Mouse (Mus musculus) fat pad, adult 2 months (tissue): ENCODE results near the gene Epm2aip1.

Experiments used
- DNase-seq: peaks from one replicate; pipeline ENCODE4 v3.0.0-alpha.2; 2011; ENCODE audit warnings: low read depth, low spot score; ENCODE audit errors: extremely low read depth

The Epm2aip1 gene

DNA sequence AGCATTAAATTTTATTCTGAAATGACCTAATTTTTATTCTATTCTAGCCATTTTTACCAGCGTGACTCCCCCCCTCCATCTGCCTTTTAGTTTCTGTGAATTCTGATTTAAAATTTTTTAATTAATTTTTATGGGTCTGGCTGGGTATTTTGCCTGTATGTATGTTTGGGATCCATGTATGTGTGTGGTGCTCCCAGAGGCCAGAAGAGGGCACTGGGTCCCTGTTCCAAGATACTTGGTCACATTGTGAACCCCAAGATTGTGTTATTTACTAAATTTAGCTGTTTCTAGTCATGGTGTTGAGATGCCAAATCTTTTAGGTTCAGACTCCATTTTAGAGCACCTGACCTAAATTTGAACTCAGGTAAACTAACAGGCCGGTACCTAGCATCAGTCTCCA, 14.7 kb downstream of the Epm2aip1 start:
- no peak for DNase-seq

DNA sequence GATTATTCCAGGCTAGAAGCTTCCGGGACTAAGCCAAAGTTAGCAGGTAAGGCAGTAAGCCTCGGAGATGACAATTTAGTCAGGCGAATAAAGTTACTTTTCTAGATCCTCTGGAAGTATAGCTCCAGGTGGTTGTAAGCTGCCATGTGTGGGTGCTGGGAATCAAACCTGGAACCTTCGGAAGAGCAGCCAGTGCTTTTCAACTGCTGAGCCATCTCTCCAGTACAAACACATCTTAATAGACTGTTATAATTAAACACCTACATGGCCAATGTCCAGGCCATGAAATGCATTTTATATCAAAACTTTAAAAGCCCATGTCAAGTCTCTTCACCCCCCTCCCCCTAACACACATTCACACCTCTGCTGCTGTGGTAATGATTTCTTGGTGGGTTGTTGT, 16.2 kb downstream of the Epm2aip1 start:
- no peak for DNase-seq

DNA sequence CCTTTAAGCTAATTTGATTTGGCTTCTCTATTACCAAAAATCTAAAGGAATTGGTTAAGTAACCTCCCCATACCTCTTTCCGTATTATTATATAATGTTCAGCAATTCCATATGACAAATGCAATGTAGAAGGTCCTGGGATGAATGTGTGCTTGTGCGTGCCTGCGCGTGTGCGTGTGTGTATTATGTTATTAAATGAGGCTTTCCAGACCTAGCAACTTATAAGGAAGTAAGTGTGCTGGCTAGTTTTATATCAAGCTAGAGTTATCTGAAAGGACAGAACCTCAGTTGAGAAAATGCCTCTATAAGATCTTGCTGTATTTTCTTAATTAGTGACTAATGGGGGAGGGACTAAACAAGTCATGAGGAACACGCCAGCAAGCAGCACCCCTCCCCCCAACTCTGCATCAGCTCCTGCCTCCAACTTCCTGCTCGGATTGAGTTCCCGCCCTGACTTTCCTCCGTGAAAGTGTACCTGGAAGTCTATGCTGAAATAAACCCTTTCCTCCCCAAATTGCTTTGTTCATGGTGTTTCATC, 17.6 kb downstream of the Epm2aip1 start:
- no peak for DNase-seq

DNA sequence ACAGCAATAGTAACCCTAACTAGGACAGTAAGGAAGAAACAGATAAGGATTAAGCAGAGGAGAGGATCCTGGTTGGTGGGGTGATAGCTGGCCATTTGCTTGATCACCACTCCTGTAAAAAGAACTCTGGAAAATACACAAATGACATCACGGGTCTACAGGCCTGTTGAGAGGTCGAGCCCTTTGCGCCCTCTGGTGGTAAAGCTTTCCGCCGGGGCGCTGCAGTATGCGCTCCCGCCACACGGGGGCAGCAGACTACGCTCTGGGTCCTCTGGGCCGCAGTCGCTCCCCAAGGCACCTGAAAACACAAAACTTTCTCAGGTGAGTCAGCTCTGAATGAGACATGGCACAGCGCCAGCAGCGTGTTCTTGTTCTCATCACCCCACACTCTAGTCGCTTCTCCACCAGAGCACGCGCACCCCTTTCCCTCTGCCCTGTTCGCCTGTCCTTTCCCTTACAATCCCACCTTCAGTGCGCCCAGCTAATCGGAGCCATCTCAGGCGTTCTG, 18.2 kb downstream of the Epm2aip1 start:
- DNase-seq: no peak

DNA sequence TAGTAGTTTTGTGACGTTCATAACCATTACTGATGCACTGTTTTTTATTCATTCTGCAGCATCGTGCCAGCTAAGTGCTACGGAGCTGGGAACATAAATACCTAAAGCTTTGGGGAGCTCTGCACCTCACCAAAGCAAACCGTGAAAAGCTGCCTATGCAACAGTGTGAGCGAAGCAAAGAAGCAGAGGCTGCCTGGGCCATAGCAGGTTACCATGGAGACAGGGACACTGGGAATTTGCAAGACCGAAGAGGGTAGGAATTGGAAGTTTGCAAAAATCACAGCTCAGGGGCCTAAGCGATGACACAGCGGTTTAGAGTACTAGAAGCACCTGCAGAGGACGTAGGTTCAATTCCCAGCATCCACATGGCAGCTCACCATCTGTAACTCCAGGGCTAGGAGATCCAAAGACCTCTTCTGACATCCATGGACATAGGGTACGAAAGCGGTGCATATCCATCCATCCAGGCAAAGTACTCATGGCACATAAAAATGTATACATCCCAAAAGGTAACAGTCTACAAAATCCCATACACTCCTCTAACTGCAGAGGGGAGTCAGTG, 18.9 kb downstream of the Epm2aip1 start:
- no peak for DNase-seq

DNA sequence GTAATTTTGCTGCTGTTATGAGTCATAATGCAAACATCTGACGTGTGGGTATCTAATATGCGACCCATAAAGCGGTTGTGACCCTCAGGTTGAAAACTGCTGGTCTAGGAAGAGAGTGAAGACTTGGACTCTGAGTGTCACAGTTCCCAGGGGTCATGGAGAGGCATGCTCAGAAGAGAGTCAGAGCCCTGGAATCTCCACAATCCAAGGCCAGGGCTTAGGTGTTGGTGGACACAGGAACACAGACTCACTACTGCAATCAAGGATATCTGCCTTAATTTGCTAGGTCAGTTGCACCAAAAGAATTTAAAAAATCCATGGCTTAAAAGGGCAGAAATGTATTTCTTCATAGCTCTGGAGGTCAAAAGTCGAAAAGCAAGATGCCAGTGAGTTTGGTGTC, 21.5 kb downstream of the Epm2aip1 start:
- no peak for DNase-seq

DNA sequence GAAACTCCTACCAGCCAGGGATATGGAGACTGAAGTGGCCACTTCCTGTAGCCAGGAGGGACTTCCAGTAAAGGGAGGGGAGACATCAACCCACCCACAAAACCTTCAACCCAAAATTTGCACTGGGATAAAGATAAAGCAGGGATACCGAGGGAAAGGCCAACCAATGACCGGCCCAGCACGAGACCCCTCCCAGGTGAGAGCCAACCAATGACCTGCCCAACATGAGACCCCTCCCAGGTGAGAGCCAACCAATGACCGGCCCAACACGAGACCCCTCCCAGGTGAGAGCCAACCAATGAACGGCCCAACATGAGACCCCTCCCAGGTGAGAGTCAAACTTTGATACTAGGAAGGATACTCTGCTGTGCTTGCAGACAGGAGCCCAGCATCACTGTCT, 23.2 kb downstream of the Epm2aip1 start:
- no peak for DNase-seq

DNA sequence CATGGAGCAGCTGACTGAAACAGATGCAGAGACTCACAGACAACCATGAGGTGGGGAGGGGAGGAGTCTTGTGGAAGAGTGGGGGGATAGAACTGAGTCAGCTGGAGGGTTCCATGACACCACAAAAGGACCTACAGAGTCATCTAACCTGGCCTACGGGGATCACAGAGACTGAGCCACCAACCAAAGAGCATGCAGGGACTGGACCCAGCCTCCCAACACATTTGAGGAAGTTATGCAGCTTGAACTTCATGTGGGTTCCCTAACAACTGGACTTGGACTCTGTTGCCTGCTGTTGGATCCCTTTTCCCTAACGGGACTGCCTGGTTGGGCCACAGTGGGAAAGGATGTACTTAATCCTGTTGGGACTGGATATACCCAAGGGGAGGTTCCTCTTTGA, 23.6 kb downstream of the Epm2aip1 start:
- DNase-seq: no peak

DNA sequence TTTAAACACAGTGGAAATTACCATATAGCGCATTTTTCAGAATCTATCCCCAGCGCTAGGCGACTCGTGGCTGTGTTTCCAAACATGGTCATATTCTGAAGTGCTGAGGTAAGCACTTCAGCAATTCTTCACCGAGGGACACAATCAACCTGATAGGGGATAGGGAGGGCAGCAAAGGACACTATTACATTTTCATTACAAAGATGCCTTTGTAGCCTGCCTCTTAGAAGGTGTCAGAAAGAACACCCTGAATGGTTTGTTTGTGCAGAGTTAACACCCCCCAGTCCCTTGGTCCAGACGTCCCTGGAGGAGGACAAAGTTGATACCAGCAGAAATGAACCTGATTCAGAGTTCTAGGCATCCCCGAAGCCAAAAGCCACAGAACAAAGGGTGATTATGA, 24.7 kb downstream of the Epm2aip1 start:
- DNase-seq: no peak

DNA sequence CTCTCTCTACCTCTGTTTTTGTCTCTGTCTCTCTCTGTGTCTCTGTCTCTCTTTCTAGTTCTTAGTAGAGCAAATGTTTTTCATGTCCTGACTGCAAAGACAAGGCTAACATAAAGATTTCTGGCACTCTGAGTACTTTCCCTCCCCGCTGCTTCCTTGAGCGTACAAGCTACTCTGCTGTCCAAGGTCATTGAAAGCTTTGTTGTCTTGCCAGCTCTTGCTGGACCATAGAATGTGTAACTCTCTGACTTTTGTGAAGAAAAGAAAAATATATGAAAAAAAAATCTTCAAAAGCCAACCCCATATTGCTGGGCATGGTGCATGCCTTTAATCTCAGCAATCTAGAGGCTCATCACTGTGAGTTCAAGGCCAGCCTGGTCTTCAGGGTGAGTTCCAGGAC, 26.9 kb downstream of the Epm2aip1 start:
- no peak for DNase-seq

DNA sequence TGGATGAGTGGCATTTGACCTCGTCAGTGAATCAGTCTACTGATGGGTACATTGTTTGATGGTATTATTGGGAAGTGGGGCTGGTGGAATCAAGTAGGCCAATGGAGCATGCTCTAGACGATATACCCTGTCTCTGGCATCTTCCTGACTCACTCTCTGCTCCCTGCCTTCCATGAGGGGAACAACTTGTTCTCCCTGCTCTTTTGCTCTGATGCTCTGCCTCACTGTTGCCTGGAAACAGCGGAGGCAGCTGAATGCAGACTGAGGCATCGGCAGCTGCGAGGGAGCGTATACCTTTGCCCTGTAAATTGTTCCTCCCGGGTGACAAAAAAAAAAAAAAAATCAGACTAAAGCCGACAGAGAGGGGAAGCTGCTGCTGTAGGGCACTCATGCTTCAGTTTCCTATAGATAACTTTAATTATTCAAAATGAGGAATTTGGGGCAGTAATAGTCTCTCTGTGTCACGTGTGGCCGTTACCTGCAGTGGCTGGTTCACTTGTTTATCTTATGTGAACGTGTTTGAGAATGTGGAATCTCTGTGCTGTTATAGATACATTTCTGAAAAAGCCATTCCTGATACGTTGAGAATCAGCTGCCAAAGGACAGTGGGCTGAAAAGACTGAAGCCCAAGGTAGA, 30.6 kb downstream of the Epm2aip1 start:
- no peak for DNase-seq

DNA sequence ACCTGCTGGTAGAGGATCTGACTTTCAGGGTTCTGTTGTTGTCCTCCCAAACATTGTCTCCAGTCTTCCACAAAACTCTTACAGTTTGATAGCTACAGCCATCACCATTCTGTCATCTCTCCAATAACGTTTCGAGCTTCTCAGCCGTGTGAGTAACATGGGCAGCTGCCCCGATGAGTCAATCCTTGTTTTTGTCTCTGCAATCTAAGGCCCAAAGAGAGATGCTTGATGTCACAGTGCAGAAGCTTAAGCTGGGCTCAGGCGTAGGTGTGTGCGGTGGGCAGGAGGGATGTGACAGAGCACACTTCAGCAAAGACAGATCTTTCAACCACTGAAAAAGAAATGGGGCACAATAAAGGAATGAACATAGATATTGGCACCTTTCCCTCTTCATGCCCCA, 32.3 kb downstream of the Epm2aip1 start:
- no peak for DNase-seq

DNA sequence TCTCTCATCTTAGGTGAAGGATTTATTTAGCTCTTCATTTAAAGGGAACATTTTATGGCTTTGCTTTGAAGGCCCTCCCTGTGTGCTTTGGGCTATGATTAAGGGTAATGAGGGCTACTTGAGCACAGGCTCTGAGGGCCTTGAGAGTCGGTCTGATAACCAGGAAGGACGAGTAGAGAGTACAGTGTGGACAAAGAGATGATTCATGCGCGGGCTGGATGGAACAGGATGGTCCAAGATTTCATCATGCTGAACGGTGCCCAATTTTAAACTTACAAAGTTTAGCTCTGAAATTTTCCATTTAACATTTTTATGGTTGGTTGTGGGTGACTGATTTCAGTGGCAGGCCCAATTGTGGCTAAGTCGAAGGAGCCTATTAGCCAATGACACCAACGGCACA, 34.4 kb downstream of the Epm2aip1 start:
- DNase-seq: no peak

DNA sequence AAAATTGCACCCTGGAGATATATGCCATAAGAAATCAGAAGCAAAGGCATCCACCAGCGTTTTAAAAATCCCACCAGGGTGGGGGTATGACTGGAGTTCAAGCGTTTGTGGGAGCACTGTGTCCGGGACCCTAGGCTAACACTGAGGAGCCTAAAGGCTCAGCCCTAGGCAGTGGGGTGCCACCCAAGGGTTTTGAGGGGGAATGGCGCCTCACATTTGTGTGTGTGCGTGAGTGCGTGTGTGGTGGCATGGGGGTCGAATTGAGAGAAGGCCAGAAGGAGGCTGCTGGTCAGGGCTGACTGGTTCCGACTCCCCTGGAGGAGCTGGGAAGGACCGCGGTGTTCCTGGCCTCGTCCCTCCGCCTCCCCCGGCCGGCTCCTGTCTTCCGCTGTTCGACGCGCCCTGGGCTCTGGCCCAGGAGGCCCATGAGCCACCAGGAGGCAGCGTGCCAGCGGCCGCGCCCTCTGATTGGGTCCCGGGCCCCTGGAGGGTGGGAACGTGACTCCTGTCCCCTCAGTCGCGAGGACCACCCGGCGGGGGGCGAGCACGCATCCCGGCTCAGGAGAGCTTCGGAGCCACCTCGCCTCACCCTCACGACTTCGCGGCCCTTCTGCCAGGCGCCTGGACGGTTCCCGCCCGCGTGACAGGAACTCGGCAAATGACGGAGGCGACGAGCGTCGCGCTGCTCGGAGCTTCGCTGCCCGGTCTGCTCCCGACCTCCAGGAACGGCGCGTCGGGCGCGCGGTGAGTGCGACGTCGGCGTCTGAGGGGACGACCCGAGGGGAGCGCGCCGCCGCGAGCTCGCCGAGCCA, 39.5 kb downstream of the Epm2aip1 start, which contains the start of gene Trank1:
Trank1 (plus strand) TSS at position 709 of the 812 bp plus-strand sequence.
- no peak for DNase-seq

DNA sequence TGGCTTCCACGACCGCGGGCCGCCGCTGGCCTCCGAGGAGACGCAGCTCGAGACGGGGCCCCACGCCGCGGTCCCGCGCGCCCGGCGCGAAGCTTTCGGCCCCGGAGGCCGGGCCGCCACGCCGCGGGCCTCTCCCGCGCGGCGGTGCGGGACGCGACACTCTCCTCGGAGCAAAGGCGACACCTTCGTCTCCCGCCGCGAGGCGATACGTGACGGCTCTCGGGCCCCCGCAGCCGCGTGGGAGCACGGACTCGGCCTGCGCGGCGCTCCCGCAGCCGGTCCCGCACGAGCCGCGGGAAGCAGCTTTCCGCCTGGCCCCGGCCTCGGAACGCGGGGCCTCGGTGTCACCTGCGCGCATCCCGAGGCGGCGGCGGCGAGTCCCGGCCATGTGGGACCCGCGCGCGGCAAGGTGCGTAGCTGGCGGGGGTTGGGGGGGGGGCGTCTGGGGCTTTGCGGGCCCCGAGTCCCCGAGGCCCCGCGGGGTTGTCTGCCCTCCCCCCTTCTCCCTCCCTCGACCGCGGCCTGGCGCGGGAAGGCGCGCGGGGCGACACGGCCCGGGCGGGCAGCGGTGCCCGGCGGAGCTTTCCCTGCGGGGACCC, 40.2 kb downstream of the Epm2aip1 start:
- no peak for DNase-seq

DNA sequence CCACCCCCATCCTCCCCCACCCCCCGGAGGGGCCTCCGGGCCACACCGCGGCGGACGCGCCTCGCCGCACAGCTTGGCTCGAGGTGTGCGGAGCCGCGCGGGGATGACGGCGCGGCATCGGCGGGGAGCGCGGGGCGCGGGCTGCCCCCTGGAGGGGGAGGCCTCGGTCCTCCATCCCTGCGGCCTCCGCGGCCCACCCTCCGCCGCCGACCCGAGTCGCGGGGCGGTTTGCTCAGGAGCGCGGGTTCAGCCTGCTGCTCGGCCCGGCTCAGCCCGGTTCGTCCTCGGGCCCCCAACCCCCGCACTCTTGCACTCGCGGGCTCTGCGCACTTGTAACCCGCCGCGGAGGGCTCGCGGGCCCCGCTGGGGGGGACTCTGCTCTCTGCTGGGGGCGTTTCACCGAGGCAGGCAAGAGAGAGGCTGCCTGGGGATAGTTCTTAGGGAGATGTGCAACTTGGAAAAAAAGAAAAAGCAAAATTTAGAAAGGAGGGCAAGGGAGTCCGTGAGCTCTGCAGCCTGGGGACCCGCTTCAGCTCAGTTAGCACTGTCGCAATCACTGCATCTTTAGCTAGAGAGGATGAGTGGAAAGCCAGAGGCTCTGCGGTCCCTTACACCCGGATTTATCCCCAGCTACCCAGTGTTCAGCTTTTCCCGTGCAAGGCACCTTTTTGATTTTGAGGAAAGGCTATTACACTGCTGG, 40.9 kb downstream of the Epm2aip1 start:
- no peak for DNase-seq

DNA sequence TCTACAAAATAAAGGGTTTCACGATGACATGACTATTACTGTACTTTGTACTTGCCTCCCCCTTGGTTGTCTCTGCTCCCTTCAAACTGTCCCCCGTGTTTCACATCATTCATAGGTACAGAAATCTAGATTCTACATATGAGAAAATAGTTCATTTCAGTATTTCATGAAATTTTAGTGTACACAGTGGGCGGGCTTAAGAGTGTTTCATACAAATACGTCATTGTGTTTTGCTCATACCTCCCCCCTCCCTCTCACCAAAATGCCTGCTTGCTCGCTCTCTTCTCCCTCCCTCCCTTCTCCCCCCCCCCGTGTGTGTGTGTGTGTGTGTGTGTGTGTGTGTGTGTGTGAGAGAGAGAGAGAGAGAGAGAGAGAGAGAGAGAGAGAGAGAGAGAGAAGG, 41.6 kb downstream of the Epm2aip1 start:
- DNase-seq: no peak

DNA sequence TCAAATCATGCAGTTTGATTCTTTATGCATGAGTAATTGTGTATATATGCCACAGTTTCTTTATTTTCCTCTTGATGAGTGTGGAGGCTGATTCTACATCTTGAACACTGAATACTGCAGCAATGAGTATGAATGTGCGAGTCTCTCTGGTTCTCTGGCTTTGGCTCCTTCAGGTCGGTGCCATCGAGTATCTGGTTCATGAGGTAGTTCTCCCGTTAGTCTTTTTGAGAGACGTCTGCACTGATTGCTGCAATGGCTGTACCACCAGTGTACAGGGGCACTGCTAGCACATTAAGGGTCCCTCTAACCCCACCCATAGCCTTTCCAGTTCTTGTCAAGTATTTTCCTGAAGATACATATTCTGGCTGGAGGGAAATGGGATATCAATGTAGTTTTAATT, 42.1 kb downstream of the Epm2aip1 start:
- DNase-seq: no peak

DNA sequence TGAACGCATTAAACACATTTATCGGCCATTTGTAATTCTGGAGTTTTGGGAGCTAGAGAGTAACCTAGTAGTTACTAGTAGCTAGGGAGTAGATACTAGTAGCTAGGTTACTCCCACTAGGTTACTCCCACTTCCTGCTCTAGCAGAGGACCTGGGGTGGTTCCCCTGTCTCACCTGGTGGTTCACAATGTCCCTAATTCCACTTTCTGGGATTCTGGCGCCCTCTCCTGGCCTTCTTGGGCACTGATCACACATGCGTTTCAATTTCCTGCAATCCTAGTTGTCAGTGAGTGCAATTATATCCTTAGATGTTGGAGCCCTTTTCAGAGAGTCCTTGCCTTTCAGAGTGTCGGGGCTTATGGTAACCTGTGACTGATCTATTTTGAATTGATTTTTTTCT, 42.5 kb downstream of the Epm2aip1 start:
- DNase-seq: no peak

DNA sequence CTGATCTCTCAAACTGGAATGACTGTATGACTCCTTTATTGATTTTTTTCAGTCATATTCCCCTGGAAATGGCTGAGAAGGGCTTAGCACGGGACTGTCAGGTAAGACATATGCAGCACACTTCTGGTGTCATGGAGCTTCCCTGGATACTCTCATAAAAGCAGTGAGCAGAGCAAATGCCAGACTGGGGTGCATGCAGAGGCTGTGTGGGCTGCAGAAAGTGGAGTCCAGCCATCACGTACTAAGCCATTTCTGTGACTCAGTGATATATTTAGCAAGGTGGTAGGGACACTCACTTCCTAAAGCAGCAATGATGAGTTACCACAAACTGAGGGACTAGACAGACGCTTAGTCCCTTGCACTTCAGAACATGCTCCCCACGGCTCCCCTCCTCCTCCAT, 49.2 kb downstream of the Epm2aip1 start:
- DNase-seq: no peak

DNA sequence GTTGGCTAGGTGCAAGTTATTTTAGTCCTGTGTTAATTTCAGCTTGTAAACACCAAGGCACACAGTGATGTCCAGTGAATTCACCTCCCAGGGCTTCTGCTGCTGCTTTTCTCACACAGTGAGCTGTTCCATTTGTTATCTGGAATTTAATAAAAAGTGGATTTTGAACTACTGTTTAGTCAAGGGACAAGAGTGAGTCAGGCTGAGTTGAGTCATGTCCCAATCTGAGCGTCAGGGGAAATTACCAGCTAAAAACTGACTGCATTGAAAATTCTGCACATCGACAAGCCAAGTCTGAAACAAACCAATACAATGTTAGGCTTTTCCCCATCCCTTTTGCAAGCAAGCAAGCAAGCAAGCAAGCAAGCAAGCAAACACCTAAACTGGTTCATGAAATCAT, 53.2 kb downstream of the Epm2aip1 start:
- no peak for DNase-seq
